Comparison of ENCODE assay signal across 10 mouse cellular contexts in genomic region chr5:38532084-38532483, GRCm38 (mm10). TPM values are rescaled to one million over a fixed set of nuclear protein-coding genes. Genes with fewer than 3 reads are reported as not detected.
DNase-seq lines count a peak whose midpoint lies in the region; ATAC-seq and TF ChIP-seq lines count a peak whose summit lies in the region.
"Had no signal": no experiment of that assay in that cellular context is flagged by ENCODE, and none has a peak within 500 bp of the region (broad histone marks: within the 10 kb centered on the region; RNA-seq: fewer than 3 reads in every experiment).

No protein-coding gene starts in this region.

- H3K27ac ChIP-seq in heart, adult 2 months, result no peak overlapping the region
- H3K27ac ChIP-seq in cerebellum, adult 2 months (ENCODE audit: insufficient read depth, low read length), result peak overlapping the region; percentile 35
- H3K27ac ChIP-seq in hindbrain, embryonic 16.5 days (ENCODE audit: low read depth, low read length), result 0 out of 2 replicates have a peak overlapping the region, but pooled peaks have one; percentile 17
- no peak overlapping the region for H3K27ac ChIP-seq in gastrocnemius, adult 2 months
- H3K27ac ChIP-seq: lung, embryonic 15.5 days had no signal

- TF ChIP-seq CTCF in heart, adult 2 months (IDR thresholded peaks at IDR 0.05), result no peak
- TF ChIP-seq CTCF in cerebellum, adult 2 months (IDR thresholded peaks at IDR 0.05; ENCODE audit: borderline replicate concordance, insufficient read depth, low read depth, low read length), result no peak
- TF ChIP-seq CTCF in gastrocnemius, adult 2 months (IDR thresholded peaks at IDR 0.05), result no peak
- no peak for TF ChIP-seq CTCF in lung, adult 2 months (IDR thresholded peaks at IDR 0.05; ENCODE audit: insufficient read depth, low read length)

- WGBS in heart, adult 2 months, result 58% methylated on average over 4 of the region's 4 CpGs
- 6% methylated on average over 4 of the region's 4 CpGs for WGBS in cerebellum, adult 2 months
- 83% methylated on average over 4 of the region's 4 CpGs for WGBS in hindbrain, embryonic 16.5 days
- WGBS in lung, adult 2 months, result 73% methylated on average over 4 of the region's 4 CpGs

- no peaks in the 10 kb centered on the region for H3K27me3 ChIP-seq in heart, adult 2 months (ENCODE audit: control insufficient read depth, insufficient read depth, low read length)
- no peaks in the 10 kb centered on the region for H3K27me3 ChIP-seq in cerebellum, adult 2 months (ENCODE audit: control insufficient read depth, insufficient read depth, low read length)
- no peaks in the 10 kb centered on the region for H3K27me3 ChIP-seq in hindbrain, embryonic 16.5 days (replicated peaks; ENCODE audit: control insufficient read depth, insufficient read depth, low read length)
- H3K27me3 ChIP-seq: CH12.LX; lung, embryonic 15.5 days had no signal

- H3K4me1 ChIP-seq in heart, adult 2 months (ENCODE audit: control insufficient read depth, insufficient read depth, low read length), result peaks cover 3% of the 10 kb centered on the region; the same call in 1 of the 2 replicates
- H3K4me1 ChIP-seq in cerebellum, adult 2 months (ENCODE audit: control insufficient read depth, insufficient read depth, low read length), result peaks cover 21% of the 10 kb centered on the region
- H3K4me1 ChIP-seq in hindbrain, embryonic 16.5 days (ENCODE audit: control insufficient read depth, insufficient read depth, low read depth, low read length), result no peaks in the 10 kb centered on the region
- H3K4me1 ChIP-seq in lung, adult 2 months (ENCODE audit: control insufficient read depth, insufficient read depth, low read length), result no peaks in the 10 kb centered on the region
- H3K4me1 ChIP-seq: lung, embryonic 15.5 days had no signal

- no peaks in the 10 kb centered on the region for H3K9me3 ChIP-seq in hindbrain, embryonic 16.5 days (ENCODE audit: control insufficient read depth, low read length)
- H3K9me3 ChIP-seq: lung, embryonic 15.5 days had no signal

- intact Hi-C loops in heart, adult 2 months (cut with DNase I), result loop anchor here (2.0 kb wide), 1 partner anchor 29 kb away; no protein-coding TSS in a partner anchor
- intact Hi-C loops in heart, postnatal 25 days (cut with DNase I), result no loop called here
- intact Hi-C loops in gastrocnemius, adult 2 months (cut with DNase I), result no loop called here

- TF ChIP-seq POLR2A in heart, adult 2 months (IDR thresholded peaks at IDR 0.05; ENCODE audit: insufficient read depth, low read depth, low read length), result 0 out of 2 replicates have a peak, but pooled peaks have one; percentile 15
- no peak for TF ChIP-seq POLR2A in cerebellum, adult 2 months (IDR thresholded peaks at IDR 0.05; ENCODE audit: borderline replicate concordance, insufficient read depth, low read length)
- TF ChIP-seq POLR2A in lung, adult 2 months (IDR thresholded peaks at IDR 0.05; ENCODE audit: borderline replicate concordance, extremely low read depth, low read depth, low read length), result no peak

- TF ChIP-seq EP300 in heart, adult 2 months (IDR thresholded peaks at IDR 0.05; ENCODE audit: insufficient read depth, low read depth, low read length), result peak; percentile 16; the same call in 1 of the 2 replicates

- H3K4me3 ChIP-seq in heart, adult 2 months, result no peak overlapping the region
- no peak overlapping the region for H3K4me3 ChIP-seq in cerebellum, adult 2 months (replicated peaks; ENCODE audit: insufficient read depth, low read depth, low read length)
- no peak overlapping the region for H3K4me3 ChIP-seq in hindbrain, embryonic 16.5 days (ENCODE audit: low read length)
- H3K4me3 ChIP-seq in gastrocnemius, adult 2 months, result no peak overlapping the region
- no peak overlapping the region for H3K4me3 ChIP-seq in lung, adult 2 months (replicated peaks; ENCODE audit: extremely low read depth, low read depth, low read length)
- H3K4me3 ChIP-seq: lung, embryonic 15.5 days had no signal

- peaks cover 2% of the 10 kb centered on the region; the same call in 1 of the 2 replicates for H3K36me3 ChIP-seq in heart, adult 2 months (ENCODE audit: control insufficient read depth, insufficient read depth, low read length)
- peaks cover 82% of the 10 kb centered on the region for H3K36me3 ChIP-seq in hindbrain, embryonic 16.5 days (ENCODE audit: control insufficient read depth, insufficient read depth, low read length)

- H3K79me2 ChIP-seq in heart, adult 2 months (replicated peaks; ENCODE audit: control insufficient read depth, insufficient read depth, low read length), result no peaks in the 10 kb centered on the region

- peak in 1 of 2 experiments; percentile 71 for DNase-seq in heart, adult 2 months
- DNase-seq in heart, postnatal 25 days (ENCODE audit: low spot score), result no peak
- peak; percentile 80 to 93 for DNase-seq in cerebellum, adult 2 months
- DNase-seq in retina, adult 2 months (ENCODE audit: low read depth, low spot score), result peak; percentile 29
- DNase-seq in gastrocnemius, adult 2 months, result no peak
- DNase-seq in lung, adult 2 months, result no peak
- DNase-seq in embryo, embryonic 10 days (ENCODE audit: low spot score), result no peak

- H3K9ac ChIP-seq in heart, adult 2 months (ENCODE audit: low read depth, low read length), result no peak overlapping the region
- no peak overlapping the region for H3K9ac ChIP-seq in hindbrain, embryonic 16.5 days (ENCODE audit: low read depth, low read length)
- H3K9ac ChIP-seq: lung, embryonic 15.5 days had no signal

- ATAC-seq in hindbrain, embryonic 16.5 days, result peak; percentile 82

- H3K4me2 ChIP-seq in hindbrain, embryonic 16.5 days (ENCODE audit: low read length), result no peak overlapping the region
- H3K4me2 ChIP-seq: lung, embryonic 15.5 days had no signal

RNA-seq across cellular contexts. Expression of gene Slc2a9, which starts 29.1 kb away (rescaled TPM):
- 1 to 10 TPM; 1.3 to 1.6 TPM for total RNA-seq in heart, adult 2 months (2021)
- polyA plus RNA-seq in heart, adult 2 months (2012; rRNA removed), result 1.6 and 1.9 TPM in 2 replicates
- total RNA-seq in heart, postnatal 25 days (2021), result 1 to 10 TPM; 1.1 to 1.6 TPM
- 1.6 and 1.8 TPM in 2 replicates for polyA plus RNA-seq in cerebellum, adult 2 months (2012; rRNA removed)
- polyA plus RNA-seq in hindbrain, embryonic 16.5 days (2015; fragmentation: Nextera tagmentation; extraction: Ambion mirVana), result 0.44 and 0.77 TPM in 2 replicates
- total RNA-seq in gastrocnemius, adult 2 months (2021), result under 1 TPM; 0.20 to 0.25 TPM
- polyA plus RNA-seq in lung, adult 2 months (2012; rRNA removed), result 4.9 and 5.0 TPM in 2 replicates

RNA-seq across cellular contexts. Expression of gene Wdr1, which starts 30.9 kb away (rescaled TPM):
- 100 to 1,000 TPM; 107 to 119 TPM for total RNA-seq in heart, adult 2 months (2021)
- polyA plus RNA-seq in heart, adult 2 months (2012; rRNA removed), result 105 and 144 TPM in 2 replicates
- 100 to 1,000 TPM; 129 to 137 TPM for total RNA-seq in heart, postnatal 25 days (2021)
- 157 TPM in 2 replicates for polyA plus RNA-seq in cerebellum, adult 2 months (2012; rRNA removed)
- polyA plus RNA-seq in hindbrain, embryonic 16.5 days (2015; fragmentation: Nextera tagmentation; extraction: Ambion mirVana), result 202 and 210 TPM in 2 replicates
- 10 to 100 TPM; 42.7 to 64.8 TPM for total RNA-seq in gastrocnemius, adult 2 months (2021)
- 135 and 165 TPM in 2 replicates for polyA plus RNA-seq in lung, adult 2 months (2012; rRNA removed)

Comparison
In these comparisons a context has a peak if more than half of its experiments do, and no peak if none do; other contexts are left out.
1. DNase-seq: peak in cerebellum, adult 2 months (2 of 2) and retina, adult 2 months (single experiment); none in heart, postnatal 25 days (single experiment), gastrocnemius, adult 2 months (single experiment), lung, adult 2 months (single experiment) and embryo, embryonic 10 days (single experiment).
2. H3K27ac ChIP-seq: peak in cerebellum, adult 2 months (single experiment) and hindbrain, embryonic 16.5 days (single experiment); none in heart, adult 2 months (single experiment) and gastrocnemius, adult 2 months (single experiment).